Mouse (Mus musculus): ENCODE data around the gene Atp8b2.
A peak's percentile ranks its signal among the peaks of the same experiment; 100 is the strongest.

Atp8b2 gene

DNA sequence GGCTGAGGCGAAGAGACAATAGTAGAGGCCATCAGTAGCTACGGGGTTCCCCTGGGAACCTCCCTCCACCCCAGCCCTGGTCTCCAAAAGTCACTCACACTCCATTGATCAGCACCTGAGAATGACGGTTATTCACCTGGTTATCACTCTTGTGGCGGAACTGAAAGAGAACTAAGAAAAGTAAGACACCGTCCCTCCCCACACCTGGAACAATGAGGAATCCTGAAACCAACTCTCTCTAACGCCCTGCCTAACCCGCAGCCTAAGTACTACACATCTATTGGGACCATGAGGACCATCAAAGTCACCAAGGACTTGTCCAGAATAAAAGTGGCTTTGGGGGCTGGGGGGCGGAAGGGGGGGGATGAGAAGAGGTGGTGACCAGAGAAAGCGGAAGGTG, 5.4 kb downstream of the Atp8b2 start:
- no peak for DNase-seq

DNA sequence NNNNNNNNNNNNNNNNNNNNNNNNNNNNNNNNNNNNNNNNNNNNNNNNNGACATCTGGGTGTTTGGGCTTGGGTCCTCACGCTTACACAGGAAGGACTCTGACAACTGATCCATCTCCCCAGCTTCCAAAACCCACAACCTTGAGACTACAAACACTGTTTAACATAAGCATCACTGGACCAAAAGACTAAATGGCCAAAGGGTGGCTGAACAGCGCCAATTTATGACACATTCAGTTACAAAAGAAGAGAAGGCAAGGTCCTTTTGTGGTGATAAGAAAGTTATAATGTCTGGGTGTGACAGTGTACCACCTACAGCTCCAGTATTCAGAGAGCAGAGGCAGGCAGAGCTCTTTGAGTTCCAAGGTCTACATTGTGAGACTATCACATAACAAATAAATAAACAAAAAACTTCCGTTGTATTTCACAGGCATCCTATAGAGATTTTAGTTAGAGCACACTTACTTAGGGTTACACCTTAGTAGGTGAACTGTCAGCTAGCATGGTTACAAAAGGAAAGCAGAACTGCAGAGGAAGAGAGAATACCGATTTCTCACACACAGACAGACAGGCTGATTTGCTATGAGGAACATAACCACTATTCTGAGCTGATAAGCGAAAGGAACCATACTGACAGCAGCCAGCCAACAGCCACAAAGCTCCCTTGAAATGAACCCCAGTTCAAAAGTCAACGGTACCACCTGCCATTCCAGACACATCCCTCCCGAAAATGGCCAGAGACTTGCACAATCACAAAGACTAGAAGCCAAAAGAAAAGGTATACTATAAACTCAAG, 6.9 kb downstream of the Atp8b2 start:
- no peak for DNase-seq

DNA sequence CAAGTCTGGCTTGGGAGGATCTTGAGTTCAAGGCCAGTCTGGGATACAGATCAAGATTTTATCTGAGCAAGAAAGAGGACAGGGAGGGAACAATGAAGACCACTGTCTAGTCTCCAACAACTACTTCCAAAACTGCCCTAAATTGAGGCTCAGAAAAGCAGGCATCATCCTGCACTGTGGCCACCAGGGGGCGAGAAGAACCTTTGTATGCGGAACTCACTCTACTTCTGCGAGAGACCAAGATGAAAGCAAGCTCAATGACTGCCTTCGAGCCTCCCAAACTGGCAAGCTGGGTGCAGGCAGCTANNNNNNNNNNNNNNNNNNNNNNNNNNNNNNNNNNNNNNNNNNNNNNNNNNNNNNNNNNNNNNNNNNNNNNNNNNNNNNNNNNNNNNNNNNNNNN, 9.9 kb downstream of the Atp8b2 start:
- DNase-seq: peak; percentile 46 to 64

DNA sequence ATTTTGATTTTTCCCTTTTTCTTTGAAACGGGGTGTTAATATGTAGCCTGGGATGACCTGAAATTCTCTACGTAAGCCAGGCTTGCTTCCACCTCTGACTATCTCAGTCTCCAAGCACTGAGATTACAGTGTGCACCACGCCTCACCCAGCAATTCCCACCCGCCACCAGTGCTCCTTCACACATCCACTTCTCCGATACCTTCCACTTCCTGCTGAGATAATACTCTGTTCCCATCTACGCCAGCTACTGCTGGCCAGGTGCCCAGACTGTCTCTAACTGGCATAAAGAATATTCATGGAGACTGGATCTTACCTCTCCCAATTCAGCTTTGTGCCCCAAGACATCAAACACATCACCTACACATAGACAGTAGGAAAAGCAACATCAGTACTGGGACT, 14.7 kb downstream of the Atp8b2 start:
- DNase-seq: no peak

DNA sequence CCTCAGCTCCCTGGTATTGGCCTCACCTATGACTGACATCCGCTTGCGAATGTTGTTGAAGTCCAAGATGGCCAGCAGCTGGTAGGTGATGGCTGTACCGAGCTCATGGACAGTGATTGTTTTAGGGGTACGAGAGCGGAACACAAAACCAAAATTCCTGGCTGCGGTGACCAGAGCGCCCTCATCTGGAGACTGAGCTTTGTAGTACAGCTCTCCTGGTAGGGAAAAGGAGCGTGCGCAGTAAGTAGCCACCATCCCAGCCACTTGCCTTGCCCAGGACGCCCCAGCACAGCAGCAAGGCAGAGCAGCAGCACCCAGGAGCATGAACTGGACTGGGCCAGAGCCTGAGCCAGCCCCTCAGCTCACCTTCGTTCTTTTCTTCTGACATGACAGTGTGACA, 15.3 kb downstream of the Atp8b2 start:
- no peak for DNase-seq

DNA sequence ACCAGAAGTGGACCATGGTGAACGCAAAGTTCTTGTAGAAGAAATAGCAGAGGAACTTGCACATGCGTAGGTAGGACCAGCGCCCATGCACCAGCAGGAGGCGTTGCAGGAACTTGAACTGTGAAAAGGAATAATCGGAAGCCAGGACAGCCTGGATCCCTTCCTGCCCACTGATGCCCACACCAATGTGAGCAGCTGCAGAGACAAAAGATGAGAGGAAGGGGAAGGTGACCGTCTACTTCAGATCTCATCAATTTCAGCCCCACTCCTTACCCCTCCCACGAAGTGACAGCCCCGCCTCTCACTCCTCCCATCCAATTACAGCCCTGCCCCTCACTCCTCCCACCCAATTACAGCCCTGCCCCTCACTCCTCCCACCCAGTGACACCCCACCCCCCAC, 18.3 kb downstream of the Atp8b2 start:
- no peak for DNase-seq

DNA sequence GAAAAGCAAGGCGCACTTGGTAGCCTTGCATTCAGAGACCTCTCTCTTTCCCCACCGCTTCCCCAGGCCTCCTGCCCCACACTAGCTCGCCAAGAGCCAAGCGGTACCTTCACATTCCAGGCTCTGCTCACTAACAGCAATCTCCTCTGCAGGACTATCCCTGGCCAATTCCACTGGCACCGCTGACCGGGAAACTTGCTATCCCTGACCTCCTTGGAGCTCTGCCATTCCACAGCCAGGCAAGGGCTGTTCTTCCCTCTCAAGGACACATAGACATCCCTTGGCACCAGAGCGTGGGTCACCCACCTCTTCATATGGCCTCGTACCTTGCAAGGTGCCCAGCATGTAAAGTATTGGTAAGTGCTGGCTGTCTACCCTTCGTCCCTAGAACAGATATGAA, 20.4 kb downstream of the Atp8b2 start:
- DNase-seq: no peak

DNA sequence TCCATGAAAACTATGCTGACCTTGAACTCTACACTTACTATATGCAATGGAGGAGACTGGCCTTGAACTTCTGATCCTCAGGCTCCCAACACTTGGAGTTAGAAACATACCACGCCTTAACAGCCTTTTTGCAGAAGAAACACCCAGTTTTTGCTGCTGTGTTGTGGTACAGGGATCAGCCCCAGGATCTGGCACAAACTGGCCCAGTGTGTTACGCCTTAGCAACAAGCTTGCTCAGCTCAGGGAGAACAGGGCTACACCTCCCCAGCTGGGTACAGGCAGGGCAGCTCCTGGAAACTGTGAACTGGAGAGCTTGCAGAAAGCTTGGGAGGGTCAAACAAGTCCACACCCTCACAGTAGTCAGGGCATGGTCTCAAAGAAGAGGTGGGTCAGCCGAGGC, 26.8 kb downstream of the Atp8b2 start:
- DNase-seq: no peak

DNA sequence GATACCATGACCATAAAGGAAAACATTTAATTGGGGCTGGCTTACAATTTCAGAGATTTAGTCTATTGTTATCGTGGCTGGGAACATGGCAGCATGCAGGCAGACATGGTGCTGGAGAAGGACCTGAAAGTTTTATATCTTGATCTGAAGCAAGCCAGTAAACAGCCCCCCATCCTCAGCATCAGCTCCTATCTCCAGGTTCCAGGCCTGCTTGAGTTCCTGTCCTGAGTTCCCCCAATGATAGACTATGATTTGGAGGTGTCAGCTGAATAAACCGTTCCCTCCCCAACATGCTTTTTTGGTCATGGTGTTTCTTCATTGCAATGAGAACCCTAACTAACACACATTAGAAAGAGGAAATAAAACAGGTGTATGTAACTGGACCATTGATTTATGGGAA, 30.4 kb downstream of the Atp8b2 start:
- no peak for DNase-seq

DNA sequence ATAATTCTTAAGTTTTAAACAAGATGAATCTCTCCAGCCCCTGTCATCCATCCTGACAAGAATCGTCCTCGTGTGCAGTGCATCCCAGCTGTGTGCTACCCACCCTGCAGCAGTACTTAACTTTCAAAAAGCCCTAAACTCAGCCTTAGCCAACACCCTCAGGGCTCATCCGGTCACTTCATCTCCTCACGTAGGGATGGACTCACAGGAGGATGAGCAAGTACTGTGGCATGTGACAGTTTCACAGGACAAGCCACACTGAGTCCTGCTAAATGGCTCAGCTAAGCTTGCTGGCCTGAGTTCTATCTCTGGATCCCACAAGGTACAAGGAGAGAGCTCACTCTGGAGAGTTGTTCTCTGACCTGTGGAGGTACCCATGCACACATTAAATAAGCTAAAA, 34.4 kb downstream of the Atp8b2 start:
- DNase-seq: no peak

DNA sequence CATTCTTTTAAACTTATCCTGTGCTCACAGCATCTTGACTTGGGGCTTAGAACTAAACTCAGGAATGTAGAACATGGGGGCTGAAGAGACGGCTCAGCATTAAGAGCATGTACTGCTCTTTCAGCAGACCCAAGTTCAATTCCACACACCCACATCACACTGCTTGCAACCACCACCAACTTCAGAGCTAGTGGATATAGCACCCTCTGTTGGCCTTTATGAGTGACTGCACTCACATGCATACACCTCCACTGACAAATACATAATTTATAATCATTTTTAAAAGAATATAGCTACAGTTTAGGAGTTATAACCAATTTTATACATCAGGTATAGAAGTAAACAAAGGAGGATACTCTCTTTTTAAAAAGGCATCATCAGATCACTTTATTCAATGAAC, 36.9 kb downstream of the Atp8b2 start:
- no peak for DNase-seq

DNA sequence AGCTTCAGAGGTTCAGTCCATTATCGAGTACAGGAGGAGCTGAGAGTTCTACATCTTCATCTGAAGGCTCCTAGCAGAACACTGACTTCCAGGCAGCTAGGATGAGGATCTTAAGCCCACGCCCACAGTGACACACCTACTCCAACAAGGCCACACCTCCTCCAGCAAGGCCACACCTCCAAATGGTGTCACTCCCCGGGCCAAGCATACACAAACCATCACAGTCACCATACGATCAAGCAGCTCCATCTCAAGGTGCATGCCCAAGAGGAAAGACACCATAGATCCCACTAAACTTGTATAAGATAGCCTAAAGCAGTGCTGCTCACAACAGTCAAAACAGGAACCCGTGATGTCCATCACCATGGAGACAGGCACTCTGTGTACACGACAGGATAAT, 42.6 kb downstream of the Atp8b2 start:
- no peak for DNase-seq

DNA sequence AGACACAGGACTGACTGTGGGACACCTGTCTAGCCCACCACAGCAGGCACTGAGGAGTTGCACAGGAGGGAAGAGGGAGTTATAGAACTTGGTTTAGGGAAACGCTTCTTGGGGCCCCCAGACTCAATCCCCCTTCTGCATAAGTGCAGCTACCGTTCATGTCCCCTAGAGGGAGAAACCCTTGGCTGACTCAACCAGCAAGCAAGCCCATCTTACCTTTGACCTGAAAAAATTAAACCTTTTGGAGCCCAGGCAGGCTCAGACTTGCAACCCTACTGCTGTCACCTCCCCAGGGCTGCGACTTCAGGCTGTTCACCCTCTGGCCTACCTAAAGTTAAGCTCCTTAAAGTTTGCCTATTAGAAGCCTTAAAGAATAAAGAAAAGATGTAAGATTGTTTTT, 45.9 kb downstream of the Atp8b2 start:
- DNase-seq: no peak

DNA sequence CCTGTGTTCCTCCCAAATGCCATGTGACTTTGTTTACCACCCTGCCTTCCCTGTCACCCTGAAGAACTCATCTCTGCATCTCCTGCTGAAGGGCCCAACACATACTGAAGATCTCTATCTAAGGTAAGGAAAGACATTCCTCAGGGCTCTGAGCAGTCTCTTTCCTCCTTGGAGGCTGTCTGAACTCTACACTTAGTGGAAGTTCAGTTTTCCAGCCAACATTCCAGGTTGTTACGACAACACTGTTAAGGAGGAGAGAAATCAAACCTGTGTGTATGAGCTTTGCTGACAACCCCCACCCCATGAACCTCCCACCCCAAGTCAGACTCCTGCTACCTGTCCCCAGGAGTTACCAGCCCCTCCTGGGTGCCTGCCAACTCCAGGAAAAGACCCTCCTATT, 46.7 kb downstream of the Atp8b2 start:
- DNase-seq: no peak

DNA sequence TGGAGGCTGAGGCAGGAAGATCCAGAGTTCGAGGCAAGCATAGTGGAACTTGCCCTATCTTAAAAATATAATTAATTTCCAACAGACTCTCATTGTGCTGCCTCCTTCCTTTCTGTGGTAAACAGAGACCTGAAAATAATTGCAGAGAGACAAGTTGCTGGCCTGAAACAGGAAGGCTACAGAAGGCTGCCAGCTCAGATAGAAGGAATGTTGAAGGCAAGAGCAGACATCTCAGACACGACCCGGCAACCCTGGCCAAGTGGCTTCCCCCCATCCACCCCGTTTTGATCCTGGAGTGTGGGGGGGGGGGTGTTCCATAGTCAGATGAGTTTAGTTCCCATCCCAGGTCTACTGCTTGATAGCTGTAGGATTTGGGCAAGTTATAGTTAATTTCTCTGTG, 48.6 kb downstream of the Atp8b2 start:
- no peak for DNase-seq

DNA sequence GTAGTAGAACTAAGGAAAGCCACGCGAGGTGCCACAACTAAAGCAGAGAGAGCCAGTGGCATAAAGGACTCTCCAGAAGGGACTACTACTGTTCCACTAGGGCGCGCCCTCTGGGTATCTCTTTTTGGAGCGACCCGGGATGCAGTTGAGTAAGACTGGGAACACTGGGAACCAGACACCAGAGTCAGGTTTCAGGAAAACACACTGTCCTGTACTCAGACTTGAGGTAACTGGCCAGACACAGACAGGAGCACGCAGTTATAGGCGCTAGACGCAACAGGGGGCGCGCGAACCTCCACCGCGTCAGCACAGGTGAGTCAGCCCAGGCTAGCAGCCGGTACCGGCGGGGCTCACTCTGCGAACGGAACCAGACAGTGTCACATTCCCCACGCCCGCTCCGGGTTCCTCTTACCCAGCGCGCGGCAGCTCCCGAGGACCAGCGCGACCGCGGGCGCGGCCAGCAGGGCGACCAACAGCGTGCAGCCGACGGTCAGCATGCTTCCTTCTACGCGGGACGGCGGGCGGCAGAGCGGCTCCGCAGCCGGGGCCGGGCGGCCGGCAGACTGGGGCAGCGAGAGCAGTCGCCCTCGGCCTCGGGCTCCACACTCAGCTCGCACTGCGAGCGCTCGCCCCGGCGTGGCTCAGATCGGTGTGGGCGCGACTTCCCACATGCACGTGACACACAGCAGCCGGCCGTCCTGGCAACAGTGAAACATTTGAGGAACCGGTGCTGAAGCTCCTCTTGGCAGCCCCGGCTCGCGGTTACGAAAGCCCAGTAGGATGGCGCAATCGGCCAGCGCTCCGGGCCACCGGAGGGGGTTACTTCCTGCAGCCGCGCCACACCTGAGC, 50.5 kb downstream of the Atp8b2 start, which contains the start of gene Il6ra:
Il6ra (minus strand) TSS at position 654 of the 849 bp plus-strand sequence.
- DNase-seq: peak; percentile 58 to 61

DNA sequence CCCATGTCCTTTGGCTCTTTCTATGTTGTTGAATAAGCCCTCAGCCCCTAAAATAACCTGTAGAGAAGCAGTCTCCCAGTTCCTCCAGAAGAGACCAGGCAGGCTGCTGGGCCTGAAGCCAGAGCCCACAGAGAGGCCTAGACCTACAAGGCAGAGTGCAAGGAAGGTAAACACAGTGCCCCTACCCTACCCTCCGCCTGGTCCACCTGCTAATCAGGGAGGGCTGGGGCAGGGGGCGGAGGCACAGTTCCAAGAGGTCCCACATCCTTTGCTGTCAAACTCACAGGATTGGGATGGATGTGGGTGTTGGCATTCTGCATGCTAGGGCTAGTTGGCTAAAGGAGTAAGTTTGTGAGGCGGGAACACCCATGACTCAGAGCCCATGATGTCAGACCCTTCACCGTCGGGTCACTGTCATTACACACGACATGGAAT, 51.2 kb downstream of the Atp8b2 start:
- no peak for DNase-seq

DNA sequence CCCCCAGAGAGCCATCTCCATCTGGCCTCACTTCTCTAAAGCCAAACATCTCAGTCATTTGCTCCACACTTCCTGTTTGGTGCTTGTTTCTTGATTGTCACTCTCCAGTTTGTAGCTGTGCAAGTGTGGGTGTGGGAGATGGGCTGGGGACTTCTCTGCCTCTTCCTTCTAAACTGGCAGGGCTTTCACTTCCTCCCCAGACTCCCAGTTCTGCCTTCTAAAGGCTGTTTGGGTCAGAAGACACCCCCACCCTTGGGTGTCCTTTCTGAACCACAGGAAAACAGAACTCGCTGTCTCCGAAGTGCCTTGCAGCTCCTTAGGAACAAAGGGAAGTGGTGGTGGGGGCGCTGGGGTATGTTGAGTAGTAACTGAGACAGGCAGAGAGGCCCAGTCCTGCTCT, 52.1 kb downstream of the Atp8b2 start:
- DNase-seq: peak in 1 of 2 experiments; percentile 22

DNA sequence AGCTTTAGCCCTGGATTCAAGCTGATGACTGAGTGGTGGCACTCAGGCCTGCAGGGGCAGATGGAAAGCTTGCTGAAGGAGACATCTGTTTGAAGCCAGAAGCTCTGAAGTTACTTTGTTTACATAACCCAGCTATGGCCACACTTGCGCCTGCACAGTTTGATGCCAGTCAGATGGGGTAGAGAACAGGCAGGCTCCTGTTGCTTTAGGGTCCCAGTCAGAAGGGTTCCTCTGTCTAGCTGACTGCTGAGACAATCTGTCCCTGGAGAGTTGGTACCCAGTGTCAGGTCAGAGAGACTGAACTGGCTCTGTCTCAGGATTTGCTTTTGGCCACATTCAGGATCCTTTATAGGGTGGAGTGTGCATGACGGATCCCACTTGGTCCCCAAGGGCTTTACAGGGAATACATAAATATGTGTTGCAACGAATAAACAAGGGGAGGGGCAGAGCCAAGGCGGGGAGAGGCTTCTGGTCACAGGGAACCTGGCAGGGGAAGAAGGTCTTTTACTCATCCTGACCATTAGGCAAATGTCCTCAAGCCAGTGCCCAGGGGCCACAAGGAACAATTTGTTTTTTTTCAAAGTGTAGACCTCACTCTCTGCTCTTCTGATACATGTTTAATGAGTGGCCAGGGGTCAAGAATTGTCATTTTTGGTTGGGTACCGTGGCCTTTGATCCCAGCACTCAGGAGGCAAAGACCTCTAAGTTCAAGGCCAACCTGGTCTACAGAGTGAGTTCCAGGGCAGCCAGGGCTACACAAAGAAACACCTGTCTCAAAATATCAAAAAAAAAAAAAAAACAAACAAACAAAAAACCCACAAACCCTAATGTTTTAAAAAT, 53.4 kb downstream of the Atp8b2 start:
- DNase-seq: no peak

DNA sequence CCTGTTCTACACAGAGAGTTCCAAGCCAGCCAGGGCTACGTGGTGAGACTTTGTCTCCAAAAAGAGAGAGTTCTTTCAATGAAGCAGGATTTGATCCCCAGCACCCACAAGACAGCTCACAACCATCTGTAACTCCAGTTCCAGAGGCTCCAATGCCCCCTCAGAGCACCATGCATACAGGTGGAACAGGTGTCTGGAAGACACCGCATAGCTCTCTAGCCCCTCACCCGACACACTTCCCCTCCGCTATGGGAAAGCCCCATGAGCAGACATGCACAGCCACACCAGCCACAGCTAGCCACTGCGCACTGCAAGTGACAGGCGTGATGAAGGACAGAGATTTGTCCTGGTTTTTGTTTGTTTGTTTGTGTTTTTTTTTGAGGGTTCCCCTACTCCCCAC, 54.5 kb downstream of the Atp8b2 start:
- no peak for DNase-seq

DNA sequence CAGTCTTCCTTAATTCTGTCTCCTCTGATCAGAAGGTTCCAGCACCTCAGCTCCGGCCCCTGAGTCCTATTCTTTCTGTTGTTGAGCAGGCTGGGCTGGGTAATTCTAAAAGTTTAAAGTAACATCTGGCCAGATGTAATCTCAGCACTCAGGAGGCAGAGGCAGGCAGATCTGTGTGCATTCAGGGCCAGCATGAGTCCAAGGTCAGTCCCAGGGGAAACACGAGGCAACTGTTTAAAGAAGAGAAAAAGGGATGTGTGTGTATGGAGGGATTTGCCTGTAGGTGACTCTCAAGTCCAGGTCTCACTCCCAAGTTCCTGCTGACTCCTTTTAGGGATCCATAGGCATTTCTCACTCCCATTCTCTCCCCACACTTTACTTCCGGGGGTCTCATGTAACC, 55.5 kb downstream of the Atp8b2 start:
- no peak for DNase-seq

DNA sequence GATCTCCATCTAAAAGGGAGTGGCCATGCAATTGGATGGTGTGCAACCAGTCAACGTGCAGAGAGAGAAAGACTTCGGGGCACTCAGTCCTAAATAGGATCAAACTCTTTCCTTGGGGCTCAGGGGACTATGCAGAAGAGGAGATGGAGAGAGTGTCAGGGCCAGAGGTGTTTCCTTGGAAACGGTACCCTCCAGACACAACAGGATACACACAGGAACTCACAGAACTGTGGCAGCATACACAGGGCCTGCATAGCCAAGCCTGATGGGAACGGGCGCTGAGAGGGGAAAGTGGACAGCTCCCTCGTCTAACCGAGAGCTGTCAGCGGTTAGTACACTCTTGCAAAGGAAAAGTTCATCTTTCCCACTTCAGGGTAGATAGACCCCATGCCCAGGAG, 63.8 kb downstream of the Atp8b2 start:
- no peak for DNase-seq

DNA sequence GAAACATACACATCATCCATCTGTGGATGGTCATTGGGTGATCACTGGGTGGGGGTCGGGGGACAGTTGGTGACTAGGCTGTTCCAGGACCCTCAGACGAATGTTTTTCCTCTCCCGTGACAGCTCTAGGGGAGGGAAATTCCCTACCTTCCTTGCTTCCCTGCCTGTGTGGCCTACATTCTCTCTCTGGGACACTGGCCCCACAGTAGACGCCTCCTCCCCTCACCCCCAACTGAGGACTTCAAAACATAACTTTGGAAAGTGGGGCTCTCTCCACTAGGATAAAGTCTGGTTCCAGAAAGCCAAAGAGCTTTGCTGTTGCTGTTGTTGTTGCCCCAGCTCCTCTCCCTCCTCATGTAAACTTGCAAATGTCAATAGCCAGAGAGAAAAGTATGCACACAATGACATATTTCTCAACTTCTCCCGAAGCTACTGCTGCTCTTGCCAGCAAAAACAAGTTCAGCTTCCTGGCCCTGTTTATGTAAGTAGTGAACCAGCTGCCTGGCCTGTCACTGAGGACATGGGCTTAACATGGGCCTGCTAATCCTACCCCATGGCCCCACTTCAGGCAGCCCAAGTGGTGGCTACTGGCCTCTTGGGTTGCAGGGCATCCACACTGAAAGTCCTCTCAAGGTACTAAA, 64.3 kb downstream of the Atp8b2 start:
- no peak for DNase-seq
